Mouse (Mus musculus) layer of hippocampus, adult 2 months (tissue): ENCODE results near the gene Zcchc13. TPM values are rescaled to one million over a fixed set of nuclear protein-coding genes. Genes with fewer than 3 reads are reported as not detected.
A peak's percentile ranks its signal among the peaks of the same experiment; 100 is the strongest.

Experiments used
- DNase-seq, 2 experiments: peaks; one replicate each; pipeline ENCODE4 v3.0.0; 2022; ENCODE audit warnings: low spot score in 2 of 2
- H3K27ac ChIP-seq: fragments of 200-600 bp; 2 replicates; pipeline ENCODE4 v1.8.1; 2022
- H3K4me3 ChIP-seq: fragments of 200-600 bp; 2 replicates; pipeline ENCODE4 v1.8.1; 2022; ENCODE audit warnings: mild to moderate bottlenecking
- CTCF ChIP-seq: fragments of 200-600 bp; conservative IDR thresholded peaks from 2 replicates; pipeline ENCODE4 v1.8.1; 2022; ENCODE audit warnings: antibody characterized with exemption, mild to moderate bottlenecking, moderate library complexity
- total RNA-seq, 2 experiments: library from RNA; stranded (reverse); gene quantifications; 2 replicates each; pipeline ENCODE4 v1.2.3; 2021

Zcchc13 gene
- total RNA-seq, 2 experiments from 2014 or later = not detected

- DNase-seq = no peak
- H3K27ac ChIP-seq = no peak overlapping the region
- TF ChIP-seq CTCF = no peak
- H3K4me3 ChIP-seq = no peak overlapping the region
Measured at GRCm38 (mm10) chrX:103670245-103670644, 39.9 kb downstream of the Zcchc13 start.

GRCm38 (mm10) chrX:103673761-103674160 is 43.4 kb downstream of the Zcchc13 start:
- no peak for DNase-seq
- TF ChIP-seq CTCF = no peak
- Histone ChIP-seq H3K27ac (no peak overlapping the region), H3K4me3 (no peak overlapping the region)

GRCm38 (mm10) chrX:103674674-103675073 is 44.3 kb downstream of the Zcchc13 start:
- peak; percentile 71 for TF ChIP-seq CTCF
- Histone ChIP-seq H3K27ac (no peak overlapping the region), H3K4me3 (no peak overlapping the region)
- no peak for DNase-seq

Other genes starting within 250 kb of the Zcchc13 start
- gene Tsx, start 216.1 kb upstream of the Zcchc13 start, total RNA-seq = not detected
- not detected for gene Gm26992, start 208.6 kb upstream of the Zcchc13 start, total RNA-seq
- 10 to 100 TPM; 34.9 to 35.7 TPM for gene Slc16a2, start 191.4 kb downstream of the Zcchc13 start, total RNA-seq